Mouse (Mus musculus) layer of hippocampus, adult 8-10 months (tissue): ENCODE data around the gene Siva1. TPM values are rescaled to one million over a fixed set of nuclear protein-coding genes. Genes with fewer than 3 reads are reported as not detected.

Source experiments
- DNase-seq, 2 experiments: peaks; one replicate each; pipeline ENCODE4 v3.0.0; 2022; ENCODE audit warnings: low spot score in 2 of 2
- microRNA-seq, 2 experiments: library from miRNA; unstranded; fragments of <30 nt; microRNA quantifications; one replicate each; pipeline ENCODE4 v1.2.0; 2022
- total RNA-seq, 4 experiments: library from RNA; stranded (reverse); gene quantifications; 2 replicates each; pipeline ENCODE4 v1.2.4; 2022

The Siva1 gene
- total RNA-seq, 4 experiments from 2014 or later, result 20.8 to 23.5 (median 22.1) TPM

DNA sequence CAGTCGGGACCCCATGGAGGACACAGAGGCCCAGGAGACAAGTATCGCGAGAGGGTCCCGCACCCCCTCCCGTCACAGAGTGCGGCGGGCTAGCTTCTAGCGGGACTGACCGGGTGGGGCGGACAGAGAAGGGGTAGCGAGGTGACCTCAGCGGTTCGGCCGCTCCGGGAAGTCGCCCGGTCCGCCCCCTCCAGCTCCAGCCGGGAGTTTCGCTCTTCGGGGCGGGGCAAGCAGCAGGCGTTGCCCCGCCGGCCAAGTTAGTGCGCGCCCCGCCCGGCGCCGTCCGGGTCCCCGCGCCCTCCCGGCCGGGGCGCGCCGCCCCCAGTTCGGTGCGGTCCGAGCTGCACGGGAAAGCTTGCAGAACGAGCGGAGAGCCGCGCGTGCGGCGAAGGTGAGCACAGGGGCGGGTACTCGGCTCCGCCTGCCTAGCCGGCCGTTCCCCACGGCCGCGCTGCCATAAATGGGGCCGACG lies 34.1 kb downstream of the Siva1 start, which contains the start of gene Zbtb42:
Gene Zbtb42 (plus strand): TSS at position 274 of the 472 bp plus-strand sequence.
- no peak for DNase-seq

DNA sequence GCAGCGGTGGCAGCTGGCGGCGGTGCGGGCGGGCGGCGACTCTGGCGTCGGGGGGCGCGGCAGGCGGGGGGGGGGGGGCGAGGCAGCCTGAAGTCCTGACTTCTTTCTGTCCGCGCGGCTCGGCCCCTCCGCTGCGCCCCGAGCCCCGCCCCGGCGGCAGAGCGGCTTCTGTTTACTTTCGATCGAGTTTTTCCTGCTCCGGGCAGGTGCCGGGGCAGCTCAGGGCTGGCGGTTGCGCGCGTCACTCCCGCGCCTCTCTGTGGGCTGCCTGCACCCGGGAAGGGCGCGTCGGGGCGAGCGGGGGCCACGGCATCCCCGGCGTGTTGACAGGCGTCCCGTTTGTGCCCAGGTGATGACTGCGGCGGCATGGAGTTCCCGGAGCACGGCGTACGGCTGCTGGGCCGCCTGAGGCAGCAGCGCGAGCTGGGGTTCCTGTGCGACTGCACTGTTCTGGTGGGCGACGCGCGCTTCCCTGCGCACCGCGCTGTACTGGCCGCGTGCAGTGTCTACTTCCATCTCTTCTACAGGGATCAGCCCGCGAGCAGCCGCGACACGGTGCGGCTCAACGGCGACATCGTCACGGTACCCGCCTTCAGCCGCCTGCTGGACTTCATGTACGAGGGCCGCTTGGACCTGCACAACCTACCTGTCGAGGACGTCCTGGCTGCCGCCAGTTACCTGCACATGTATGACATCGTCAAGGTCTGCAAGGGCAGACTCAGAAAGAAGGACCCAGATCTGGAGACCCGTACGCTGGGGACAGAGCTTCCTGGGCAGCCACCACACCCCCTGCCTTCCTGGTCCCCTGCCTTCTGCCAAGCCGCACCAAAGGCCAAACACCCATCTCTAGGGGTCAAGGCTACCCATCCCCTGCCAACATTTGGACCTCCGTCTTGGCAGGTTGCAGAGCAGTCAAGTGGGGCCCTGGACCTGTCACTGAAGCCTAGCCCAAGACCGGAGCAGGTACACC lies 34.8 kb downstream of the Siva1 start:
- DNase-seq, result no peak

- DNase-seq, result no peak
Measured at GRCm38 (mm10) chr12:112683351-112683750, 38.9 kb downstream of the Siva1 start.

- DNase-seq, result no peak
Measured at GRCm38 (mm10) chr12:112688458-112688857, 44.0 kb downstream of the Siva1 start.

DNA sequence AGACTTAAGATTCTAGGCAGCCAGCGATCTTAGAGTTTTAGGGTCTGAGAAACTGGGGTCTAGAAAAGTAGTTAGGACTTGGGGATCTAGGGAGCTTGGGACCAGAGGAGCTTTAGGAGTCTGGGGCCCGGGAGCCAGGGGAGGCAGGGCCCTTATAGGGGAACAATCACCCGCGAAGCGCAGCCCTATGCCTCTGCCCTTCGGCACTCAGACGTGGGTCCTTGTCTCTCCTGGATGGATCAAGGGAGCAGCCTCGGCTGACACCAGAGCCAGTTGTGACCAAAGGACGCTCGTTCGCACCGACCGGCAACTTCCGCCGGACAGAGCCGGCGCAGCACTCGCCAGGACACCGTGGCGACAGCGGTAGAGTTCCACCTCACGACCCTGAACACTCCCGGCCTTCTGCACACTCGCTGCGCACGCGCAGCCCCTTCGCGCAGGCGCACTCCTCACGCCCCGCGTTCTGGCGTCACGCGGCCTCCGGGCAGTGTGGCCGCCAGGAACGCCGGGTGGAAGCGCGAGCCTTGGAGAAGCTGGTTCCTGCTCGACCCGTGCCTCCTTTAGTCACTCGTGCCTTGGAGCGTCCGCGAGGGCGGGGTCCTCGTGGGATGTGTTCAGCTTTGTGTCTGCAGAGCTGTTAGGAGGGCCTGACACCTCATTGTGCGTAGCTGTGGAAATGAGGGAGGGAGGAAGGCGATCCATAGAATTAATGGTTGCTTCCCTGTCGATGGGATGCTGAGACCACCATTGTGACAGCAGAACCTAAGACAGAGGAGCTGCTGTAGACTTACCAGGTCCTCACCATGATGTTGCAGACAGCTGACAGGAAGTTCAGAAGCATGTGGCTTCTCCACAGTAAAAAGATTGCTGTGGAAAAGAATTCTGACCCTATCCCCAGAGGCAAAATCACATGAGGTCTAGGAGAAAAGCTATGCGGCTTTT lies 49.0 kb downstream of the Siva1 start:
- peak; percentile 91 to 96 for DNase-seq

- DNase-seq, result no peak
Measured at GRCm38 (mm10) chr12:112694127-112694475, 49.6 kb downstream of the Siva1 start.

DNA sequence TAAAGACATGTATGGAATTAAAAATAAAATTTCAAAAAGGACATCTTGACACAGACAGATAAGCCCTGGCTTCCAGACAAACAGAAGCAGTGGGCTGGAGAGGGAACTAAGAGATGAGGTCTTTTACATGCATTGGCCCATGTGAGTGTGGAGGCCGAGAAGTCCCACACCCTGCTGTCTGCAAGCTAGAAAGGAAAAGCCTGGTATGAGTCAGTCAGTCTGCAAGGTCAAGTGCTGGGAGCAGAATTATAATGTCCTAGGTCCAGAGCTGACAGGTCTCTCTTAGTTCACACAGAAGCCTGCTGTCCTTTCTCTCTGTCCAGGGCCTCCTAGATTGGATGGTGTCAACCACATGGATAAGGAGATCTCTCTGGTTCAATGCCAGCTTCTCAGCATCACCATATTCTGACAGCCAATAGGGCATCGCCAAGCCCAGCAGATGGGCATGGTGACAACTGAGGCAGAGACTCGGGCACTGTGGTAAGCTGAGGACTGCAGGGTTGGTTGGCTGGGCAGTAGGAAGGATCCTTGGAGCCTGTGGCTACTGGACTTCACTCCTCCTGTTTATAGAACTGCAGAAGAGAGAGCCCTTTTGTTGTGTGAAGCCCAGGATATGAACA lies 52.4 kb downstream of the Siva1 start:
- DNase-seq, result no peak

Small RNA genes lying within 50 kb of the gene (microRNA-seq; reads per million reads assigned to microRNA genes)
- gene Mir6939, result 0 to 0.64 reads per million in 2 experiments

Other genes with a start within 250 kb of the Siva1 start
- gene A530016L24Rik, start 155.2 kb upstream of the Siva1 start, total RNA-seq, result under 1 TPM in 2 of 4 experiments, not detected in 2; 0.16 to 0.36 TPM
- 100 to 1,000 TPM; 118 to 128 (median 123) TPM for gene Tmem179, start 127.9 kb upstream of the Siva1 start, total RNA-seq
- gene Inf2, start 55.9 kb upstream of the Siva1 start, total RNA-seq, result 100 to 1,000 TPM; 111 to 121 (median 115) TPM
- 10 to 100 TPM in 3 of 4 experiments, 1 to 10 TPM in 1; 9.6 to 30.4 (median 20.8) TPM for gene Adssl1, start 24.6 kb upstream of the Siva1 start, total RNA-seq
- 100 to 1,000 TPM; 153 to 162 (median 161) TPM for gene Akt1, start 30.2 kb downstream of the Siva1 start, total RNA-seq
- gene Zbtb42, start 34.1 kb downstream of the Siva1 start, total RNA-seq, result 1 to 10 TPM in 3 of 4 experiments, under 1 TPM in 1; 0.98 to 2.2 (median 1.1) TPM
- 100 to 1,000 TPM; 190 to 216 (median 203) TPM for gene Cep170b, start 75.8 kb downstream of the Siva1 start, total RNA-seq
- gene Pld4, start 116.0 kb downstream of the Siva1 start, total RNA-seq, result 10 to 100 TPM in 2 of 4 experiments, 1 to 10 TPM in 2; 7.3 to 36.6 (median 21.0) TPM
- 10 to 100 TPM in 2 of 4 experiments, 1 to 10 TPM in 2; 4.7 to 11.9 (median 8.2) TPM for gene Ahnak2, start 158.0 kb downstream of the Siva1 start, total RNA-seq
- gene Clba1, start 164.3 kb downstream of the Siva1 start, total RNA-seq, result 10 to 100 TPM; 10.9 to 17.6 (median 14.0) TPM
- gene Cdca4, start 184.7 kb downstream of the Siva1 start, total RNA-seq, result 10 to 100 TPM; 10.1 to 12.0 (median 11.1) TPM
- not detected for gene Gpr132, start 223.5 kb downstream of the Siva1 start, total RNA-seq